Mouse (Mus musculus) urinary bladder, postnatal 4 days (tissue): ENCODE measurements around the gene Wrap53.
"Not testable (repeated sequence)": the region's sequence is repeated elsewhere in the genome, so short reads cannot be mapped to it uniquely, and the experiment has no call there.

Experiments used
- DNase-seq, 2 experiments: peaks; one replicate each; pipeline ENCODE4 v3.0.0; 2021 to 2022; ENCODE audit warnings: low spot score in 2 of 2

The Wrap53 gene

GRCm38 (mm10) chr11:69580091-69580514 is at the start of gene Wrap53, which contains the start of gene Trp53:
TSS of gene Wrap53 (minus strand) at chr11:69580255.
TSS of gene Trp53 (plus strand) at chr11:69580359.
- DNase-seq: peak; percentile 85 to 88

DNA sequence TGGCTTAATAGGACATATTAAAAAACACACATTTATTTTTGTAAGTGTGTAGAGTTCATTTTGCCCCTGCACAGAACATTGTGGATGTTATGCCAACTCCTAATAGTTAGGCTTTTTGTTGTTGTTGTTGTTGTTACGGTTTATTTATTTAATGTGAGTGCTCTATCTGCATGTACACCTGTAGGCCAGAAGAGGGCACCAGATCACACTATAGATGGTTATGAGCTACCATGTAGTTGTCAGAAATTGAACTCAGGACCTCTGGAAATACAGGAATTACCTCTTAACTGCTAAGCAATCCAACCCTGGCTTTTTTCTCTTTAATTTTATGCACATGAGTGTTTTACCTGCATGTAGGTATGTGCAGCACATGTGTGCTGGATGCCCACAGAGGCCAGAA is 49.7 kb upstream of the Wrap53 start:
- DNase-seq: no peak

- peak; percentile 49 to 79 for DNase-seq
These were observed 48.2 kb upstream of the Wrap53 start for GRCm38 (mm10) chr11:69628286-69628685.

DNA sequence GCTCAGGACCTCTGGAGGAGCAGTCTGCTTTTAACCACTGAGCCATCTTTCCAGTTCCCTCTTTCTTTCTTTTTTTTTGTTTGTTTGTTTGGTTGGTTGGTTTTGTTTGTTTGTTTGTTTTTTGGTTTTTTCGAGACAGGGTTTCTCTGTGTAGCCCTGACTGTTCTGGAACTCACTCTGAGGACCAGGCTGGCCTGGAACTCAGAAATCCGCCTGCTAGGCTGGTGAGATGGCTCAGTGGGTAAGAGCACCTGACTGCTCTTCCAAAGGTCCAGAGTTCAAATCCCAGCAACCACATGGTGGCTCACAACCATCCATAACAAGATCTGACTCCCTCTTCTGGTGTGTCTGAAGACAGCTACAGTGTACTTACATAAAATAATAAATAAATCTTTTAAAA is 44.3 kb upstream of the Wrap53 start:
- not testable (repeated sequence) for DNase-seq

- no peak for DNase-seq
These were observed 43.0 kb upstream of the Wrap53 start for GRCm38 (mm10) chr11:69623006-69623405.

GRCm38 (mm10) chr11:69622406-69622805 is 42.4 kb upstream of the Wrap53 start:
- no peak for DNase-seq

- DNase-seq: peak; percentile 61 to 67
These were observed 41.7 kb upstream of the Wrap53 start, which contains the start of gene Sat2 for GRCm38 (mm10) chr11:69621571-69622268. TSS of gene Sat2 (plus strand) at chr11:69622024.

GRCm38 (mm10) chr11:69620394-69621081 is 40.5 kb upstream of the Wrap53 start:
- no peak for DNase-seq

DNA sequence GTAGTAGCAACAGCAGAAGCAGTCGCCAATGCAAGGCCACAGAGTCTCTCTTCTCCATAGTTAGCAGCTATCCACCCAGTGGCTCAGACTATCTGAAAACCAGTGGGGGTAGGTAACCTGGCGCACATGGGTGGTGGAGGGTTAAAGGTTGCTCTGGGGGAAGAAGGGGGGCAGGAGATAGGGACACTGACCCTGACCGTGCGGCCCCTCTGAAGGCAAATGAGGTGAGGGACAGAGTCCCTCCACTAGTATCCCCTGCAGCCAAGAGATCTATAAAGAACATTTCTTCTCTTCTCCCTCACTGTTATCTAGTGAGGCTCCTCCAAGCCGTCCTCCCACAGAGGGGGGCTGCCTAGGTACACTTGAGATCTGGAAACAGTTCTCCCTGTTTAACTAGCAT is 37.8 kb upstream of the Wrap53 start, which contains the start of gene Shbg:
Shbg (minus strand) TSS at position 101 of the 400 bp plus-strand sequence.
- DNase-seq: no peak

DNA sequence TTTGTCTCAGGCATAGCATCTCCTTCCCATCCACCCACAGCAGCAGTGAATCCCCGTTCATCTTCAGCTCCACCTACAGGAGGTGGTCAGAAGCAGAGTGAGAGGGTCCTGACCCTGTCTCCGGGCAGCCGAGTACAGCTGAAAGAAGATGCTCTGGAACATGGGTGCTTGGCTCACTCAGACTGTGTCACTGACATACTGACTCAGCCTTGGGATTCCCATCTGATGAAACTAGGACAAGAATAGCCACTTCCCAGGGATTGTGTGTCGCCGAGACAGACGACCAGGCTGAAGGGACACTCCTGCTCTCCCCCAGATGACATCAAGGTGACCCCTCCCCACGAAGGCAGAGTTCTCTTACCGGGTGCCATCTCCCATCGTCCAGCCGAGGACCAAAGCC is 36.7 kb upstream of the Wrap53 start:
- DNase-seq: no peak

DNA sequence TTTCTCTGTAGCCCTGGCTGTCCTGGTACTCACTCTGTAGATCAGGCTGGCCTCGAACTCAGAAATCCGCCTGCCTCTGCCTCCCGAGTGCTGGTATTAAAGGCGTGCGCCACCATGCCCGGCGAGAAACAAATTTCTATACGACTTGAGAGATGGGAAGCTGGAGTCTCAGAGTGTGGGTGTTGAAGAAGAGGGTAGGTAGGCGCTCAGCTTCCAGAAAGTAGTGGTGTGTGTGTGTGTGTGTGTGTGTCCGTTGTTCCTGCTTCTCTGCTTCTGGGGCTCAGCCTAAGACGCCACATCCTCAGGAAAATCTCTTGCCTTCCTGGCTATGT is 34.2 kb upstream of the Wrap53 start:
- DNase-seq: not testable (repeated sequence)

DNA sequence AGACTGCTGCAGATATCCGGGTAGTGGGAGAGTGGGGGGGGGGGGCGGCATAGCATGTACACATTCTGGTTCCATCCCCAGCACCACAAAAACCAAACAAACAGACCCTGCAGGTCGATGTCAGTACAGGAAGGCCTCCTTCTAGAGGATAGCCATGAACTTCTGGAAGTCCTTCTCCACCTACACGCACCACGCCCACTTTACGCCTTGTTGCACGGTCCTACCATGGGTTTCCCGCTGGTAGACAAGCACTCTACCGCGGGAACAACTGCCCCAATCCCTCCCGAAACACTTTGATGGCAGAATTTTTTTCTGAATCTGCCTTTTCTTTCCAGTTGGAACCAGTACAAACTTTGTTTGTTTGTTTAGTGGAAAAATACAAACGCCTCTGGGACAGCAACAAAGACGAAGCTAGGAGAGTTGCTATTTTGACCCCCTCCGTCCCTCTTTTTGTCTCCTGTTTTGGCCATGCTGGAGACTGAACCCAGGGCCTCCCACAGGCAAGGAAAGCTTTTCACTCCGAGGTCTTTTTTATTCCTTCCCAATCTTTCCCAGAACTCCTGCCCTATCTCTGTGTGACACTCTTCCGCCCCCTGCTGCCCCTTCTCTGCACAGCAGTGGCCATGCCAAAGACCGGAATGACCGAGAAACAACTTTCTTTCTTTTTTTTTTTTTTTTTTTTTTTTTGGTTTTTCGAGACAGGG is 33.6 kb upstream of the Wrap53 start:
- peak; percentile 82 to 88 for DNase-seq

DNA sequence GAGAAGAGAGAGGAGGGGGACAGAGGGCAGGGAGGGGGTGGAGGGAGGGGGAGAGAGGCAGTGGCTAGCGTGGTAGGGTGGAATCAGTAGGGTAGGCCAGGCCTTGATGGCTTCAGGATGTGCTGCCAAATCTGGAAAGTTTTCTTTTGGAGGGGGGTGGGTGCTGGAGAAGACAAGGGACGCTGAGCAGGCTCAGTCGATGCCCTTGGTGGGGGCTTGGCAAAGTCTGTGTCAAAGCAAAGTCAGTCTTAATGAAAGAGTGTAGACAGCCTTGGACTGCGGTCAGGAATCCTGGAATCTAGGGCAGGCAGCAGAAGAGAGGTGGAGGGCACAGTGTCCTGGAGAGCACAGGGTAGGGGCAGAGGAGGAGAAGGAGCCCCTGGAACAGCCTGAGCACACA is 30.8 kb upstream of the Wrap53 start:
- no peak for DNase-seq

DNA sequence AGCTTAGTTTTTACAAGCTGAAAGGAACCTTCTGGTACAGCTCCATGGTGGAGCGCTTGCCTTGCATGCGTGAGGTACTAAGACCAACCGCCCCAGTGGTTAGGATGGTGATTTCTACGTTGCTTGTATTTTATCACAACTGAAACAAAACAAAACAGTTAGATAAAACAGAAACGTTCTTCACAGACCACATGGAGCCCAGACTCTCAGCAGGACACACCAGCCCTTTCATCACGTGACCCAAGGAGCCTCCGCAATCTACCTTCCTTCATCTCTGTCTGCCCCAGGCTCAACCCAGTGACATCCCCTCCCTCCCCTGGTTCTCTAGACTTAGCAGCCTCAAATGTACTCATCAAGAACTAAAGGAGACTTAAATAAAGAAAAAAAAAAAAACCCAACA is 29.4 kb upstream of the Wrap53 start:
- no peak for DNase-seq

- no peak for DNase-seq
These were observed 28.5 kb upstream of the Wrap53 start for GRCm38 (mm10) chr11:69608525-69608924.

- DNase-seq: no peak
These were observed 26.8 kb upstream of the Wrap53 start for GRCm38 (mm10) chr11:69606832-69607231.

DNA sequence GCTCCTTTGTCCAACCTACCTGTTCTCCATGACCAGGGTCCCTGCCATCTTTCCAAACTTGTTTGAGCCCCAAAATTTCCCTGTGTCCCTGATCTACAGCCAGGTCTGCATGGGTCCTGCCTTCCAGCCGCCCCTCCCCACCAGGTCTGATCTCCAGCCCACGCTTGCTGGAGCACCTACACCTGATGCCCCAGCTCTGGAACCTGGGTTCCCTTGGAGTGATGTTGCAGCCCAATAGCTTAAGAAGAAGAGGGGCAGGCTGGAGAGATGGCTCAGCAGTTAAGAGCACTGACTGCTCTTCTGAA is 26.4 kb upstream of the Wrap53 start:
- DNase-seq: no peak

DNA sequence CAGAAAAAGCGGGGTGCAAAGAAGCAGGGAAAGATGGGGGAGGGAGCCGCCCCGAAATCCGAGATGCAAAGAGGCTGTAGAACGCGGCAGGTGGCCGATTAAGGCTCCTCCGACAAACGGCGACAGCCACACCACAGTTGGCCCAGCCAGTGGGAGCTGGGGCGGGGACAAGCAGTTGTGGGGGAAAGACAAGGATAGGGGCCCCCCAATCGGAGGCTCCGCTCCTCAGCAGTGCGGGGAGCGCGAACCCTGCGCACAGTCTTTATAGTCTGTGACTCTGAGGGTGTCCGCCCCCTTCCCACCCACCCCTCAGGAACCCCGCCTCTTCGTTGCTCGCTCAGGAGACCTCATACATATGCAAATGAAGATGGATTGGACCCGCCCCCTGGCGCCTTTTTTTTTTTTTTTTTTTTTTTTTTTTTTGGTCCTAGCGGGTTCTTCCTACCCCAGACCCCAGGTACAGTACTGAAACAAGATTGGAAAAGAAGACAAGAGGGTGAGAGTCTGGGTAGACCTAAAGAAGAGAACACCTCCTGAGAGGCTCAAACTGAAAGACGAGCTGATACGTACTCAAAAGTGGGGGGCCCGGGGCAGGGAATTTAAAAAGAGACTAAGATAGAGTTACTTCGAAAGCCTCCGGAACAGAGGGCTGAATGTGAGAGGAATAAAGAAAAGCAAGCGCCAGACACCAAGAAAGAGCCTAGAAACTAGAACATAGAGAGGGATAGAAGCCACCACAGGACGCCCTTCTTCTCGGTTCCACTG is 25.9 kb upstream of the Wrap53 start, which contains the start of gene Atp1b2:
Atp1b2 (minus strand) TSS at position 217 of the 765 bp plus-strand sequence.
- DNase-seq: peak; percentile 72 to 73

GRCm38 (mm10) chr11:69604795-69605664 is 25.0 kb upstream of the Wrap53 start:
- DNase-seq: no peak

DNA sequence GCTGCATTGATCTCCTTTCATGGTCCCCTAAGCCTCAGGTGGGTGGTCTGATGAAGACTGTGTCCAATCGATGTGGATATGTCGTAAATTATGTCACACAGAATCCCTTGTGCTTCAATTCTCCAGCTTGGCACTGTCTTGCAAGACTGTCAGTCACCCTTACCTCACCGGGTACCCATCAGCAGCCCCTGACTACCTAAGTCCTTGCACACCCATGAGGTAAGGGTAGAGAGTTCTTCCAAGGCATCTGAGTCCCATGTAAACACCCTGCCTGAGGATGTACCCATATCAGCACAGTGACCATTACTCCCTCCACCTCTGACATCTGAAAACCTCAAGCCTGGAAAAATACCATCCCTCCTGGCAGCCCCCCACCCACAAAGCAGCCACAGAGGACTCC is 24.3 kb upstream of the Wrap53 start:
- DNase-seq: no peak

- DNase-seq: no peak
These were observed 23.5 kb upstream of the Wrap53 start for GRCm38 (mm10) chr11:69603516-69603915.
